Mouse (Mus musculus) ES-E14 (cell line): Measurements from ENCODE around the gene Dchs1.

Source experiments
- HCFC1 ChIP-seq: IDR thresholded peaks from 2 replicates; pipeline ENCODE4 v1.6.1; 2012; ENCODE audit warnings: low read length, inconsistent platforms, borderline replicate concordance; ENCODE audit not compliant: insufficient read depth
- MAFK ChIP-seq: IDR thresholded peaks from 2 replicates; pipeline ENCODE4 v1.6.1; 2014; ENCODE audit warnings: mild to moderate bottlenecking, low read depth, low read length, inconsistent platforms; ENCODE audit not compliant: insufficient read depth
- ZC3H11A ChIP-seq: IDR thresholded peaks from 2 replicates; pipeline ENCODE4 v1.6.1; 2012; ENCODE audit warnings: low read depth, mild to moderate bottlenecking, inconsistent platforms, low read length, borderline replicate concordance
- ZNF384 ChIP-seq: IDR thresholded peaks from 2 replicates; pipeline ENCODE4 v1.6.1; 2012; ENCODE audit warnings: low read depth, low read length, inconsistent platforms

- TF ChIP-seq ZC3H11A, result no peak
- no peak for TF ChIP-seq ZNF384
- no peak for TF ChIP-seq MAFK
- no peak for TF ChIP-seq HCFC1
Measured at GRCm38 (mm10) chr7:105812566-105812965, 25.1 kb upstream of the Dchs1 start.
